Mouse (Mus musculus) right cerebral cortex, adult 2 months (tissue): ENCODE data around the gene Nploc4.

Source experiments
- DNase-seq, 2 experiments: peaks; one replicate each; pipeline ENCODE4 v3.0.0; 2021 to 2022; ENCODE audit warnings: low spot score in 2 of 2

Gene Nploc4

DNA sequence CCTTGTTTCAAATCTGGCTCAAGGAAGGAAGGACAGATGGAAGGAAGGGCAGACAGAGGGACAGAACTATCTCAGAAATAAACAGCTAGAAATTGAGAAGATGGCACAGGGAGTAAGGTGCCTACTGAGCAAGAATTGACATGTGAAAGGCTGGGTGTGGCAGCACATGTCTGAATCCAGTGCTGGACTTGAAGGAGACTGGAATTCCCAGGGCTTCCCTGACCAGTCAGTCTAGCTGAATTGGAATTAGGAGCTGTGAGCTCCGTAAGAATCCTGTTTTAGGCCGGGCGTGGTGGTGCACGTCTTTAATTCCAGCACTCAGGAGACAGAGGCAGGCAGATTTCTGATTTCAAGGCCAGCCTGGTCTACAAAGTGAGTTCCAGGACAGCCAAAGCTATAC is 95.8 kb downstream of the Nploc4 start:
- DNase-seq = no peak

DNA sequence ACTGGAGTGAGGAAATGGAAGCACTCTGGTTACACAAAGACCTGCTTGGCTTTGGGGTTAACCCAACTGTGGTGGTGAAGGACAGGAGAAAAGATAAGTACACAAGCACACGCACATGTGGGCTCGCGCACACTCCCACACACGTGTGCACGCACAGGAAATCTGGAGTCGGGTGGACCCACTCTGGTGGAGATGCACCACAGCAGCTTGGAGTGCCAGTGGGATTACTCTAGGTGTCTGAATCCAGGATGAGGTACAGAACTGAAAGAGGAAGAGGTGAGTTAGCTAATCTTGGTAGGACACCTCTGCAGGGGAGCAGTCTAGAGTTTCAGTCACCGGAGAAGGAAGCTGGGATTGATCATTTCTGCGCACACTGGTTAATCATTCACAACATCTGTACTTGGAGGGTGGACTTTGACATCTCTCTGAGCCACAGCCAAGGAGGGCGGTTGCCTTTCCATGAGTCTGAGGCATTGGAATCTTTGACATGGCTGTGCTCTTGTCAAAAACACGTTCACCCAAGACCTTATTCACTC is 97.5 kb downstream of the Nploc4 start:
- no peak for DNase-seq

DNA sequence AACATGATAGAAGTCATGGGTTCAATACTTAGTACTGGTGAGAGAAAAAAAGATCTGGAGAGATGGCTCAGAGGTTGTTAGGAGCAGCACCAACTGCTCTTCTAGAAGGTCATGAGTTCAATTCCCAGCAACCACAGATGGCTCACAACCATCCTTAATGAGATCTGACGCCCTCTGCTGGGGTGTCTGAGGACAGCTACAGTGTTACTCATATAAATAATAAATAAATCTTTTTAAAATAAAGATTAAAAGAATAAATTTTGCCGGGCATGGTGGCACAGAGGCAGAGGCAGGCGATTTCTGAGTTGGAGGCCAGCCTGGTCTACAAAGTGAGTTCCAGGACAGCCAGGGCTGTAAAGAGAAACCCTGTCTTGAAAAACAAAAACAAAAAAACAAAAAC is 98.7 kb downstream of the Nploc4 start:
- no peak for DNase-seq

DNA sequence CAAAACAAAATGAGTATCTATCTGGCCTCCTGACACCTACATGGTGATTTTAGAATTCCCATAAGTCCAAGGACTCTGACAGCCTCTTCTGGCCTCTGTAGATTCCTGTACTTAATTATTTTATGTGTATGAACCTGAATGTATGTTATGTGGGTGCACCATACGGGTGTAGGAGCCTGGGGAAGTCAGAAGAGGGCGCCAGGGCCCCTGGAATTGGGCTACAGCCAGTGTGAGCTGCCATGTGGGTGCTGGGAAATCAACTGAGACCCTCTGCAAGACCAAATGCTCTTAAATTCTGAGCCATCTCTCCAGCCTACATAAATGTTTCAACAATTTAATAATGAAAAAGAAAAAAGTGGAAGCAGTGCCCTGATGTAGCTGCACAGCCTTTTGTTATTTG is 100.1 kb downstream of the Nploc4 start:
- DNase-seq = no peak

DNA sequence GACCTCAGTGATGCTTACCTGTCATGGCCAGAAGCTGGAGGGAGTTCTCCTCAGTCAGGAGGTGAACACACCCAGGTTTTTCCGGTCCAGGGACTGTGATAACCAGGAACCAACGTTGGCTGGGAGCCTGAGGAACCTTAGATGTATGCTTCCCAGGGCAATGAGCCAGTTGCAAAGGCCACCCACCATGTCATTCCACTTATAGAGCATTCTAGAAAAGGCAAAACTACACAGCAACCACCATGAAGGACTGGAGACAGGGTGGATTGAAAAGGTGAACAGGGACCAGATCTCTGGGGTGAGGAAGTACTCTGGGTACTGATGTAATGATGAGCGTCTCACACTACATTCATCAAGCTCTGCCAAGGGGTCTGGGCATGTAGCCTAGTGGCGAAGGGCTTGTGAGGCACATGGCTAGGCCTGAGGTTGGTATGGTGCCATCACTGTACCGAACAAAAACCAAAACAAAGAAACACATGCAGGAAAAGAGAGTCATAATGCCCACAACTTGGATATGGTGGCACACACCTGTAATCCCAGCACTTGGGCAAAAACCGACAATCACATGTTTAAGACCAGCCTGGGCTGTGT is 102.0 kb downstream of the Nploc4 start:
- no peak for DNase-seq
